Comparison of ENCODE assay signal across 12 mouse cellular contexts in the genomic region with DNA sequence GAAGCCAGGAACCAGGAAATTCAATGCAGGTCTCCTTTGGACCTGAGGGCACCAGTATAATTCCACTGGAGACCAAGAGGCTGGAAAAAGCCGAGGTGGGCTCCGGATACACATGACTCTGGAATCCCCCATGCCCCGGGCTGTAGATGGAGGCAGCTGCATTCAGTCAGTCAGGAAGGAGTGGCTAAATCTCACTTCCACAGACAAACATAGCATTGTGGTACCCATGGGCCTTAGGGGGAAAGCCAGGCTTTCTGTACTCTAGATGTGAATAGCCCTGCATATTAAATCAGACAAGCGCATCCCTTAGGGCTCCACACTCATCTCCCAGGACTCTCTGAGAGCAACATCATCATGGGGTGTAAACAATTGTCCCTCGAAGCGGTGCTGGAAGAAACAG. TPM values are rescaled to one million over a fixed set of nuclear protein-coding genes. Genes with fewer than 3 reads are reported as not detected.
A peak's percentile ranks its signal among the peaks of the same experiment; 100 is the strongest.
DNase-seq lines count a peak whose midpoint lies in the region; ATAC-seq and TF ChIP-seq lines count a peak whose summit lies in the region.
"Had no signal": no experiment of that assay in that cellular context is flagged by ENCODE, and none has a peak within 500 bp of the region (broad histone marks: within the 10 kb centered on the region; RNA-seq: fewer than 3 reads in every experiment).

No protein-coding gene starts in this region.

- H3K4me3 ChIP-seq in gastrocnemius, adult 2 months, result no peak overlapping the region
- no peak overlapping the region for H3K4me3 ChIP-seq in embryonic facial prominence, embryonic 11.5 days (ENCODE audit: low read depth, low read length)
- H3K4me3 ChIP-seq in hindbrain, embryonic 12.5 days, result no peak overlapping the region
- H3K4me3 ChIP-seq in midbrain, embryonic 16.5 days (ENCODE audit: low read depth, low read length), result no peak overlapping the region
- H3K4me3 ChIP-seq in kidney, embryonic 16.5 days (ENCODE audit: low read length), result no peak overlapping the region
- H3K4me3 ChIP-seq: heart, embryonic 13.5 days; intestine, embryonic 15.5 days had no signal

- H3K9me3 ChIP-seq in embryonic facial prominence, embryonic 11.5 days (replicated peaks; ENCODE audit: control insufficient read depth, low read length), result no peaks in the 10 kb centered on the region
- H3K9me3 ChIP-seq in hindbrain, embryonic 12.5 days (replicated peaks), result peaks cover 4% of the 10 kb centered on the region; the same call in 1 of the 2 replicates
- H3K9me3 ChIP-seq in midbrain, embryonic 16.5 days (replicated peaks; ENCODE audit: control insufficient read depth, low read length, poor library complexity, severe bottlenecking), result no peaks in the 10 kb centered on the region
- H3K9me3 ChIP-seq in kidney, embryonic 16.5 days (ENCODE audit: low read length), result no peaks in the 10 kb centered on the region
- H3K9me3 ChIP-seq: heart, embryonic 13.5 days; intestine, embryonic 15.5 days had no signal

- H3K4me1 ChIP-seq in embryonic facial prominence, embryonic 11.5 days (ENCODE audit: control insufficient read depth, insufficient read depth, low read length), result no peaks in the 10 kb centered on the region
- peaks cover 28% of the 10 kb centered on the region for H3K4me1 ChIP-seq in hindbrain, embryonic 12.5 days
- peaks cover 15% of the 10 kb centered on the region for H3K4me1 ChIP-seq in midbrain, embryonic 16.5 days (ENCODE audit: control insufficient read depth, insufficient read depth, low read length)
- H3K4me1 ChIP-seq in kidney, embryonic 16.5 days (ENCODE audit: insufficient read depth, low read length), result no peaks in the 10 kb centered on the region
- H3K4me1 ChIP-seq: intestine, embryonic 15.5 days had no signal

- ATAC-seq in embryonic facial prominence, embryonic 11.5 days (replicated peaks; ENCODE audit: insufficient number of reproducible peaks, low FRiP score, low TSS enrichment, low read depth), result 0 out of 2 replicates have a peak, but pooled peaks have one; percentile 41
- ATAC-seq in hindbrain, embryonic 12.5 days (ENCODE audit: low FRiP score), result peak; percentile 60
- ATAC-seq in midbrain, embryonic 16.5 days, result peak; percentile 44; the same call in 1 of the 2 replicates
- ATAC-seq in kidney, embryonic 16.5 days (ENCODE audit: low FRiP score, low TSS enrichment), result no peak
- ATAC-seq: intestine, embryonic 15.5 days had no signal

- intact Hi-C loops in gastrocnemius, adult 2 months (cut with DNase I), result no loop called here

- no peak overlapping the region for H3K4me2 ChIP-seq in embryonic facial prominence, embryonic 11.5 days (ENCODE audit: low read depth, low read length)
- no peak overlapping the region for H3K4me2 ChIP-seq in hindbrain, embryonic 12.5 days (replicated peaks)
- no peak overlapping the region for H3K4me2 ChIP-seq in midbrain, embryonic 16.5 days (ENCODE audit: low read length)
- no peak overlapping the region for H3K4me2 ChIP-seq in kidney, embryonic 16.5 days (replicated peaks; ENCODE audit: low read depth, low read length)
- H3K4me2 ChIP-seq: heart, embryonic 13.5 days; intestine, embryonic 15.5 days had no signal

- no peak overlapping the region for H3K9ac ChIP-seq in embryonic facial prominence, embryonic 11.5 days (replicated peaks; ENCODE audit: low read length)
- H3K9ac ChIP-seq in hindbrain, embryonic 12.5 days, result no peak overlapping the region
- H3K9ac ChIP-seq in midbrain, embryonic 16.5 days (ENCODE audit: low read depth, low read length), result no peak overlapping the region
- H3K9ac ChIP-seq in kidney, embryonic 16.5 days (replicated peaks; ENCODE audit: low read length), result no peak overlapping the region
- H3K9ac ChIP-seq: heart, embryonic 13.5 days; intestine, embryonic 15.5 days had no signal

- WGBS in embryonic facial prominence, embryonic 11.5 days, result 41% methylated on average over 6 of the region's 6 CpGs
- WGBS in hindbrain, embryonic 12.5 days, result 53% methylated on average over 6 of the region's 6 CpGs
- WGBS in midbrain, embryonic 16.5 days, result 51% methylated on average over 6 of the region's 6 CpGs
- WGBS in kidney, embryonic 16.5 days, result 78% methylated on average over 6 of the region's 6 CpGs

- no peaks in the 10 kb centered on the region for H3K27me3 ChIP-seq in embryonic facial prominence, embryonic 11.5 days (ENCODE audit: control insufficient read depth, insufficient read depth, low read length)
- no peaks in the 10 kb centered on the region for H3K27me3 ChIP-seq in hindbrain, embryonic 12.5 days
- no peaks in the 10 kb centered on the region for H3K27me3 ChIP-seq in midbrain, embryonic 16.5 days (ENCODE audit: control insufficient read depth, insufficient read depth, low read depth, low read length)
- H3K27me3 ChIP-seq in kidney, embryonic 16.5 days (ENCODE audit: insufficient read depth, low read length), result no peaks in the 10 kb centered on the region
- H3K27me3 ChIP-seq: heart, embryonic 13.5 days; intestine, embryonic 15.5 days had no signal

- peak overlapping the region; percentile 31; the same call in 1 of the 2 replicates for H3K27ac ChIP-seq in gastrocnemius, adult 2 months
- H3K27ac ChIP-seq in embryonic facial prominence, embryonic 11.5 days (replicated peaks; ENCODE audit: low read depth, low read length), result no peak overlapping the region
- H3K27ac ChIP-seq in hindbrain, embryonic 12.5 days, result peak overlapping the region; percentile 69
- 0 out of 2 replicates have a peak overlapping the region, but pooled peaks have one; percentile 3 for H3K27ac ChIP-seq in midbrain, embryonic 16.5 days (ENCODE audit: low read length)
- H3K27ac ChIP-seq in kidney, embryonic 16.5 days (ENCODE audit: low read length), result no peak overlapping the region
- H3K27ac ChIP-seq: heart, embryonic 13.5 days; intestine, embryonic 15.5 days had no signal

- H3K36me3 ChIP-seq in embryonic facial prominence, embryonic 11.5 days (replicated peaks; ENCODE audit: control insufficient read depth, insufficient read depth, low read depth, low read length), result no peaks in the 10 kb centered on the region
- H3K36me3 ChIP-seq in hindbrain, embryonic 12.5 days, result no peaks in the 10 kb centered on the region
- H3K36me3 ChIP-seq in midbrain, embryonic 16.5 days (ENCODE audit: control insufficient read depth, insufficient read depth, low read length), result no peaks in the 10 kb centered on the region
- H3K36me3 ChIP-seq in kidney, embryonic 16.5 days (ENCODE audit: insufficient read depth, low read length), result no peaks in the 10 kb centered on the region
- H3K36me3 ChIP-seq: intestine, embryonic 15.5 days had no signal

- DNase-seq in gastrocnemius, adult 2 months, result no peak
- no peak for DNase-seq in gastrocnemius, adult 8-10 months (ENCODE audit: low spot score in 2 of 2)
- DNase-seq in embryonic facial prominence, embryonic 11.5 days (ENCODE audit: low spot score), result peak; percentile 52
- DNase-seq in ovary, adult 18-20 months (ENCODE audit: low spot score), result no peak
- DNase-seq: kidney, postnatal 4 days; right cerebral cortex, adult 18-20 months; thymus, postnatal 36 days had no signal

- TF ChIP-seq CTCF in gastrocnemius, adult 2 months (IDR thresholded peaks at IDR 0.05), result no peak

RNA-seq across cellular contexts. Expression of gene Gfod1, which starts 14.9 kb away (rescaled TPM):
- 1 to 10 TPM; 4.3 to 8.2 TPM for total RNA-seq in gastrocnemius, adult 2 months (2021)
- total RNA-seq in gastrocnemius, adult 8-10 months (2022), result 1 to 10 TPM; 3.6 to 4.9 (median 4.3) TPM
- polyA plus RNA-seq in embryonic facial prominence, embryonic 11.5 days (2014; fragmentation: Nextera tagmentation; extraction: Ambion mirVana), result 0.50 and 0.63 TPM in 2 replicates
- polyA plus RNA-seq in hindbrain, embryonic 12.5 days (2016; fragmentation: Nextera tagmentation; extraction: Ambion mirVana), result 1.2 and 1.6 TPM in 2 replicates
- 2.2 and 2.6 TPM in 2 replicates for polyA plus RNA-seq in midbrain, embryonic 16.5 days (2015; fragmentation: Nextera tagmentation; extraction: Ambion mirVana)
- polyA plus RNA-seq in kidney, embryonic 16.5 days (2015; fragmentation: Nextera tagmentation; extraction: Ambion mirVana), result 0.24 and 0.36 TPM in 2 replicates

Comparison
In these comparisons a context has a peak if more than half of its experiments do, and no peak if none do; other contexts are left out.
1. H3K27ac ChIP-seq: peak in gastrocnemius, adult 2 months (single experiment), hindbrain, embryonic 12.5 days (single experiment) and midbrain, embryonic 16.5 days (single experiment); none in embryonic facial prominence, embryonic 11.5 days (single experiment) and kidney, embryonic 16.5 days (single experiment).